Mouse (Mus musculus) gastrocnemius, adult 8-10 months (tissue): ENCODE data around the gene Gja4. TPM values are rescaled to one million over a fixed set of nuclear protein-coding genes. Genes with fewer than 3 reads are reported as not detected.

ENCODE experiments used
- DNase-seq, 2 experiments: peaks; one replicate each; pipeline ENCODE4 v3.0.0; 2022; ENCODE audit warnings: low spot score in 2 of 2
- total RNA-seq, 4 experiments: library from RNA; stranded (reverse); gene quantifications; 2 replicates each; pipeline ENCODE4 v1.2.4; 2022

The Gja4 gene
- total RNA-seq, 4 experiments from 2014 or later: 1.8 to 4.2 (median 2.3) TPM

DNA sequence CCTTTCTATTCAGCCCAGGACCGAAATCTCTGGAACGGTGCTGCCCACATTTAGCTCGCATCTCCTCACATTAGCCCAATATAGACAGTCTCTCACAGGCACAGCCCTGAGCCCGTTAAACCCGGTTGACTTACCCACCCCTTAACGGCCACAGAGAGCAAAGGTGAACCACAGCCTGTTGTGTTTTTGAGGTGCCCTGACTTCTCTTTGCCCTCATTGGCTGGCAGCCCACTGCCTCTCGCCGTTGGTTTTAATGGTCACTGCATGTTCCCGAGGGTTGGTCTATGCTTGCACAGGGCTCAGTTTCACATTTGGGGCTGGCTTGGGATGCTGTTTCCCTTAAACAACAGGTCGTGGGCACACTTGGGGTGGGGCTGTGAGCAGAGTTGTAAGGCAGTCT lies 10.5 kb upstream of the Gja4 start:
- no peak for DNase-seq

DNA sequence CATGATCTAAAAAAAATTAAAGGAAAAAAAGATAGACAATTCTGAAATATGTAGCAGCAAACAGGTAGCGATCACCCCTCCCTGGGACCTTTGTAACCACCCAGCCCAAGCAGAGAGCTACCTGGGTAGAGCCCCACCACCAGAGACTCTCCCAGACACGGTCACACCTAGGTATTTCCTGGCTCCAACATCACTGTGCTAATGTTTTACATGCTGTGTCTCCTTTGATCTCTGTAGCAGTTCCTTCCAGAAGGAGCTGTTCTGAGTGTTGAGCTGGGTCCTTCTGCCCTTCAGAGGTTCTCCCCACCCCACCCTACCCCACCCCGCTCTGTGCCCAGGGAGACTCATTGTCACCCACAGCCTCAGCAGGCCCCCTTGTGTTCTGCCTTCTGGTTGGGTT lies 9.8 kb upstream of the Gja4 start:
- no peak for DNase-seq

DNA sequence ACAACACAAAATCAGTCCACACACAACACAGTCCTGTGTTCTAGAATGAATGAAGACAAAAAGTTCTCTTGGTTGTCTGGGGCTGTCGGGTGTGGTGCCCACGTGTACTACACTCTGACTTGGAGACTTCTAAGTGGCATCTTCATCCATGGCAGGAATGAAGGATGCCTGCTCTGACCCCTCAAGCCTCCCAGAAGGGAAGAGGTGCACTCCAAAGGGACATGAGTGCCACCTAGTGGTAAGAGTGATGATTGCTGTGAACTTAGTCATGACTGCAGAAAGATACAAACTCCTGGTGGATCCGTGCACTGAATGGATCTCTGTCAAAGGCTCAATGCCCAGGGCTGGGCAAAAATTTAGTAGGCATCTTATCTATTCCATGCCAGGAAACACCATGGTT lies 5.8 kb upstream of the Gja4 start:
- no peak for DNase-seq

DNA sequence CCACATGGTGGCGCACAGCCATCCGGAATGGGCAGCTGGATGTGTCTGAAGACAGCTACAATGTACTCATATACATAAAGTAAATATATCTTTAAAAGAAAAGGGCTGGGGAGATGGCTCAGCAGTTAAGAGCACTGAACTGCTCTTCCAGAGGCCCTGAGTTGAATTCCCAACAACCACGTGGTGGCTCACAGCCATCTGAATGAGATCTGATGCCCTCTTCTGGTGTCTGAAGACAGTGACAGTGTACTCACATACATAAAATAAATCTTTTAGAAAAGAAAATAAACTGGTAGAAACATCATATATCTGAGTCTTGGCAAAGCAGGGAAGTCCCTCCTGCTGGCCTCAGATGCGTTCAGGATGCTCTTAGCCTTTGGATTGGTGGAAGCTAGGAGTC lies 3.3 kb upstream of the Gja4 start:
- DNase-seq: no peak

DNA sequence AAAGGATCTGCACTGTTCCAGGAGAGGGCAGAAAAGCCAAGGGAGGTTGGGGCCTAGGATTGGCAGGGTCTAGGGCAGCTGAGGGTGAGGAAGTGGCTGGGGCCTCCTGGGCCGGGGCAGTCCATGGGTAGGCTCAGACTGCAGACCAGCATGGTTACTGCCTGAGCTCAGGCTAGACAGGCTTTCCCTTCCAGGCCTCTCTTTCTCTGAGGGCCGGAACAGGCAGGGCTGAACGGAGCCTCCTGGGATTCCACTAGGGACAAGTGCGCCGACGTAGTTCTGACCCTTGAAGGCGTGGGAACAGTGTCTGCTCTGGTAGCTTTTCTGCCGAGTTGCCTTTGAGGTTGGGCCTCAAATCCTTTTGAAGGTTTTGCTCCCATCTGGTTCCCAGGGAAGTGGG lies 1.9 kb upstream of the Gja4 start:
- no peak for DNase-seq

DNA sequence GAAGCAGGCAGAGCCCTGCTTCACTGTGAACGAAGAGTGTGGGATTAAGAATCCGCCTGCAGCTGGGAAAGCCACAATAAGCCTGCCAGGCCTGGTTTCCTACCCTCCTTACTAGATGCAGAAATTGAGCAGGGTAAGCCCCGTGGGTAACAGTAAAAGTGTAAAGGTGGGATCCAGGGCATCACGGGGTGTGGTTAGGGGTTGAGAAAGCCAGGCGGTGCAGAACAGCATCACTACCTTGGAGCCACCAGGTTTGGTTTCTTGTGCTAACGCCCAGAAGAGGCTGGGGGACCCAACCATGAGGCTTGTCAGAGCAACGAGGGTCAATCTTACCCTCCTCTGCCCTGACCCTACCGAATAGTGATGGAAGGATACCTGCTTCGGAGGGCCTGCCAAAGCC lies 746 bp upstream of the Gja4 start:
- no peak for DNase-seq

DNA sequence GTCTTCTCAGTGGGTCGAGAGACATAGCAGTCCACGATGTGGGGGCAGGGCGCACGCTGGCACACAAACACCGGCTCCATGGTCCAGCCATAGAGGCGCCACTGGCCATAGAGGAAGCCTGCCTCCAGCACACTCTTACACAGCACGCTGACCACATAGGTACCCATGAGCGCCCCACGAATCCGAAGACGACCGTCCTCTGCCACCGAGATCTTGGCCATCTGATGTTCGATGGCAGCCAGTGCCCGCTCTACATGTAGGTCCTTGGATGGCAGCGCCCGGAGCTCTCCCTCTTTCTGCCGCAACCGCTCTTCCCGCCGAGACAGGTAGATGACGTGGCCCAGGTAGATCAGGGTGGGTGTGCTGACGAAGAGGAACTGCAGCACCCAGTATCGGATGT lies 1.5 kb downstream of the Gja4 start:
- no peak for DNase-seq

DNA sequence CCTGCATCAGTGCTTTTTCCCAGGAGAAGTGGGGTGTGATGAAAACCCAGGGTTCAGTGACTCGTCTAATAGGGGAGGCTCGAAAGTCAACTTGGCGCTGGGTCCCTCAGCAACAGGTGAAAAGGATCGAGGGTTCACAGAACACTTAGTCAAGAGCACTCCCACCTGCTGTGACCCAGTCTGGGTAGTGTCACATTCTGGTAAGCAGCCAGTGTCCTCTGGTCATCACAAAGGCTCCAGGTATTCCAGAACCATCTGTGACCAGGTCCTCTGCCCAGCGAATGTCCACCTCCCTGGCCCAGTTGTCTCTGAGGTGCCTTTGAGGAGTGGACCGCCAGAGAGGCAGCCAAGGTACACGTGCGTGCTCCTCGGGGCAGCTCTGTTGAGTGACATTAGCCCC lies 2.3 kb downstream of the Gja4 start:
- DNase-seq: no peak

DNA sequence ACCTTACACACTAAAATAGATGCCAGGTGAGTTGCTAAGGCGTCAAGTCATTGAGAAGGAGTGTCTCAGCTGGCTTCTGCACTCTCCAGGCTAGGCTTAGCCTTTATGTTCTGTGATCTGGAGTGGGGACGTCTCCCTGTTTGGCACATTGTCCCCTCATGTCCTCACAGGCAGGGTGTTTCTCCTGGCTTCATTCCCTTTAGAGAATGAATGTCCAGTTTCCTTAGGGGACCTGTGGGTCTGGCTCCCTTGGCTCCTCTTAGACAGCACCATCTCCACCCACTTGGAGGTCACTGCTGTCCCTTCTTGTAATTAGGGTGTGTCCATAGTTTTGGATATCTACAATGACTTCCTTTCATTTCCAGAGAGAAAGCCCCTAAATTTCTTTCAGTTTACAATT lies 6.9 kb downstream of the Gja4 start:
- no peak for DNase-seq

DNA sequence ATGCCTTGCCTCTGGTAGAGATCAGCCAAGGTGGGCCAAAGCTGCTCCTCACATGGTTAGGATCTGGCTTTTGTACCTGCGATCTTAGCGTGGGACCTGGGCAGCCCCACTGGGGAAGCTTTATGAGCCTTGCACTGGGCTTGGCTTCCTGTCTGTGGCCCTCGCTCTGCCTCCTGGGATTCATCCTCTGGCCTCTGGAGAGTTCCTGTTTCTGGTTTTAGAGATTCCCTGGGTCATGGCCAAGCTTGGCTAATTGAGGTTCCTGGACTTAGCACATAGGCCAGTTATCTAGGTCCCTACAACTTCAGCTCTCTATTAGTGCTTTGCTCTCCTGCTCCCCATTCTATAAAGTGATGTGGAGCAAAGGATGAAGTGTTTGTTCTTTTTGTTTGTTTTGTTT lies 10.0 kb downstream of the Gja4 start:
- no peak for DNase-seq

DNA sequence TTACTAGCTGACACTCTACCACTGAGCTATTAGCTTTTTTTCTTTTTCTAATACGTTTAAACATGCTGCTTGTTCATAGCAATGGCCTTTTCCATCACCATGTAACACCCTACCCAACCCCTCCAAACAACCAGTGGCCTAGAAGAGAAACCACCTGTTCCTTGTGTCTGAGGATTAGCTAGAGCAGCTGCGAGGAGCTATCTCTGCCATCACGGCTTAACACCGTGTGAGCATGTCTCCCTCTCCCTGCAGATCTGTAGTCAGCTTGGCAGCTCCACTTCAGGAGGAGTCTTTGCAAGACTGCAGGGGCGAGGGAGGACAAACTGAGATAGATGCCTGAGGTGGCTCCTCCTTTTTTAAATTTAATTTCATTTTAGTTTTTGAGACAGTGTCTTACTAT lies 13.3 kb downstream of the Gja4 start:
- no peak for DNase-seq

DNA sequence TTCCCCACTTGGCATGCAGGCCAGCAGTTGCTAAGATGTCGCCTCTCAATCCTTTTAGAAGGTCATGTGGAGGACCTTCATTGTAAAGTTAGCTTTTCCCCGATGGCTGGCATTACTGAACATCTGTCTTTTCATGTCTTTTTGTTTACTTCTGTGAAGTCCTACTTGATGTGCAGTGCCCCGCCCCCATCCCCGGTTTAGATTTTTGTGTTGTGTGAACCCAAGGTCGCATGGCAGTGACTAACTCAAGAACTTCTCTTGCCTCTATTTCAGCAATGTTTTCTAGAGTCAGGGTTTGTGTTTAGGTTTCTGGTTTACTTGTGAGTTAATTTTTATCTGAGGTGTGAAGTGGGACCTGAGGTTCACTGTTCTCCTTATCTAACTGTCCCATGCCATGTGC lies 21.2 kb downstream of the Gja4 start:
- DNase-seq: no peak

DNA sequence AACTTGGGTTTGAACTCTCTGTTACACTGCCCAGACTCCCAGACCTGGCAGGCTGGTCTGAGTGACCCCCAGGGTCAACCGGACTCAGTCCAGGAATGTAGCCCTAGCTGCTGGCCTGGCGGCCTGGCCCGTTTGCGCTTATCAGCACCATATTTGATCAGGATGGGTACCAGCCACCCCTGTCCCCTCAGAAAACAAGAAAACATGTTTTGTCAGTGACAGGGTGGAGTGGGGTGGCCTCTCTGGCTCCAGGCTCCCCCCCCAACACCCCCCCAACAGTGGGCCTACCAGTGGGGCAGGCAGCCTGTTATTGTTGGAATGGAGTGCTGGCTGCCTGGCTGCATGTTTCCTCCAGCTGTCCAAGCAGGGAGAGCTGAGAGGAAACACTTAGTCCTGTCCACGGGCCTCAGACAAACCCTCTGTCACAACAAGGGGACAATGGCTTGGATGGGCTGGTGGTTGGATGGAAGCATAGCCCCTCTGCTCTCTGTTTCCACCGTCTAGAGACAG lies 24.7 kb downstream of the Gja4 start:
- no peak for DNase-seq

DNA sequence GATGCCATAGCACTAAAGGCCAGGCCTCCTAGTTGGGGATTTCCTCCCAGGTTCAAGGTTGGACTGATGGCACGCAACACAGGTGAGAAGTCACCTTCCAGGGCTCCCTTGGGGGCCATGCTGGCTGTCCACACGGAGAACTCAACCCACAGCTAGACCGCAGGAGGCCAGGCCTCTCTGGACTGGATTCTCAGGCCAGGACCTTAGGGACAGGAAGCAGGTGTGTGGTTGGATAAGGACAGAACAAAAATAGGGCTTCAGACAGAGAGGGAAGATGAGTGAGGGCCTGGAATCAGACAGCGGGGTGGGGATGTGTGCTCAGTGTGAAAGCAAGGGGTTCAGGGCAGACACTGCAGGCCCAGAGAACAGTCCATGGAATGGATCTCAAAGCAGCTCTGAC lies 26.9 kb downstream of the Gja4 start:
- no peak for DNase-seq

DNA sequence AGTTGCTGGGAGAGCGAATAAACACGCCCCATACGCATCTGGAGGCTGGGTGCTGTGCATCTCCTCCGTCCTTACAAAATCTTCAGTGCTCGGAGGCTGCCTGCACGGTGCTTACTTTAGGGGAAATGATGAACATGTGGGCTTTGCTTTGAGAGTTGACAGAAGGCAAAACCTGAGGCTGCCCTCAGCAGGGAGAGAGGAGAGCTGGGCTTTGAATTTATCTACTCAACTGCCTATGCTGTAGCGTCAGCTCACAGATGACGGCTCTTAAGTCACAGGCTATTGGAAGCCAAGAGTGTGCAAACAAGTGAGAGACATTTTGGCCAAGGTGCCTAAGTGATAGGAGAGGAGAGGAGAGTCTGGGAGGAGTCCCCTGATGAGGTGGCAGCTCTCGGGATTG lies 34.6 kb downstream of the Gja4 start:
- DNase-seq: no peak

DNA sequence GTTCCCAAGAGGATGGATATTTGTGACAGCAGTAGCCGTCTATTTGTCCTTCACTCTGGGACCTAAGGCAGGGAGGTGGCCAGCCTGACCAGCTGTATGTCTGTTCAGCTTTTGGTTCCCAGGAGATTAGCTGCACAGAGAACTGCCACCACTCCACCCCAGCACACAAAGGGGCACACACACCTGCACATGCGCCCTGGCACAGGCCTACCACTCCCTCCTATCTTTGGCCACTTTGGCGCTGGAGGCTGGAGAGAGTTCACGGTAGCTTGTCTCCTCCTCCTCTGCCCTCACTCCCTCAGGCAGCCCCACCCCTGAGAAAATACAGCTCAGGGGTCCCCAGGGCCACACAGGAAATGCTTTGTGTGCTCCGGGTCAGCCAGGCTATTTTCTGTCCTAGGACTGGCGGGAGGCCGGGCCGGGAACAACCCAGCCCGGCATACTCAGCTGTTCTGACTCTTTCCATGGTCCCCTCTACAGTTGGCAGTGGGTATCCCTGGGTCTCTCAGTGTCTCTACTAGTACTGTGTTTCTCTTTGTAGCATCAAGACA lies 35.3 kb downstream of the Gja4 start:
- peak in 1 of 2 experiments; percentile 15 for DNase-seq

DNA sequence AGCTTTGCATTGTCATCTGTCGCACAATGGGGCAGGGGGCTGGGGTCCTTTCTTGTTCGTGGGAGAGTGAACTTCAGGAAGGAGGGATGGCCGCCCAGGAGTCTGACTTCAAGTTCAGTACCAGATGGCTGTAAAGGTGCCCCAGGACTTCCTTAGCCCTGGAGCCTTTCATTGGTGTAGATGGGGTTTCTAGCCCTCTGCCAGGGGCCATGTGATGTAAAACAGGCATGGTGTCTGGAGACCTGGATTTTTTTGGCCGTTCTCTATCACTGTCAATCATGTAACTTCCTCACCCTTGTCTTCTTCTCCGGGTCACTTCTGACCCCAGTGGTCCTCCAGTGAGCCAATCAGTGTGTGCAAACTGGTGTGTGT lies 49.7 kb downstream of the Gja4 start:
- no peak for DNase-seq

DNA sequence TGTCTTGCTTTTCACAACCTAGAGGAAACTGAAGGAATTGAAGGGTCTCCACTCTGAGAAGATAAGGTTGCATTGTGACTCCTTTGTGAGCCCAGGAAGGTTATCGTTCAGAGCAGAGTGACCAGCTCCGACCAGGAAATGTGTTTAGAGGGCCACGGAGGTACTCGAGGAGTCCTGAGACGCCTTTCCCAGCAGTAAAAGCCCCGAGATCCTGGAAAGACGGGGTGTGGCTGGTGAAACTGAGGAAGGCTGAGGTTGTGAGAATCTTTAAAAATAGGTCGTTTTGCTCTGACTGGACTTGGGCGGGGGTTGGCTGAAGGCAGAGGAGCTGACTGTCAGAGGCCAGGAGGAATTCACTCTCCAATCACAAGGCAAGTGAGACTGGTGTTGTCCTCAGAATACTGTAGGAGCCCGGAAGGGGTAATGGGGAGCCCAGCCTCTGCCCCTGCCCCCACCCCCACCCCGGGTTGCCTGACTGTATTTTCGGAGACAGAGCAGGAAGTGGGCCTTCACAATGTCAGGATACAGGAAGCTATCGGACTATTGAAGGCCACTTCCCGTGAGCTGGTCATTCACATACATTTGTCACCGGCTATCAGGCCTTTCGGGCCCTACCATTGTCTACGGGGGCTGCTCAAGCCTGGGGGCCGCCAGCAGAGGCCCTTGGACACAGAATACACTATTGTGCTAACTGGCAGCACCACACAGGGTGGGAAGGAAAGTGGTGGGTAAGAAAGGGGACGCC lies 50.2 kb downstream of the Gja4 start:
- DNase-seq: no peak

DNA sequence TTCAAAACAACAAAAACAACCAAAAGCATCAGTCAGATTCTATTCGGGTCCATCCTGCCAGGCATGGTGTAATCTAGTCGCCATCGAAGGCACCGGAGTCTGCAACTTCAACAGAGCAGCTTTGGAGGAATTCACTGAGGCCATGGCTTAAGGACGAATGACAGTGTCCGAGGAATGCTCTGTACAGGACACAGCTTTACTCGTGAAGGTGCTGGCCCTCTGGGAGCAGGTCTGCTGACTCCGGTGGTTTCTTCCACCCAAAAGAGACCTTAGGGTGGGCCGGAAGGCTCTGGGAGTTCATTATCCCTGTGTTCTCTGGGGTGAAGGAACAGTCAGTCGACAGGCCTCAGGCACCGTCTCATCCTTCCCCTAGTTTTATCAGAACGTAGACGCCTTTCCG lies 52.2 kb downstream of the Gja4 start:
- no peak for DNase-seq
